Mouse (Mus musculus) kidney, postnatal 36 days (tissue): ENCODE results near the gene Fam181b.

Source experiments
- DNase-seq, 2 experiments: peaks; one replicate each; pipeline ENCODE4 v3.0.0; 2021 to 2022; ENCODE audit warnings: mixed read lengths in 2 of 2

Gene Fam181b

DNA sequence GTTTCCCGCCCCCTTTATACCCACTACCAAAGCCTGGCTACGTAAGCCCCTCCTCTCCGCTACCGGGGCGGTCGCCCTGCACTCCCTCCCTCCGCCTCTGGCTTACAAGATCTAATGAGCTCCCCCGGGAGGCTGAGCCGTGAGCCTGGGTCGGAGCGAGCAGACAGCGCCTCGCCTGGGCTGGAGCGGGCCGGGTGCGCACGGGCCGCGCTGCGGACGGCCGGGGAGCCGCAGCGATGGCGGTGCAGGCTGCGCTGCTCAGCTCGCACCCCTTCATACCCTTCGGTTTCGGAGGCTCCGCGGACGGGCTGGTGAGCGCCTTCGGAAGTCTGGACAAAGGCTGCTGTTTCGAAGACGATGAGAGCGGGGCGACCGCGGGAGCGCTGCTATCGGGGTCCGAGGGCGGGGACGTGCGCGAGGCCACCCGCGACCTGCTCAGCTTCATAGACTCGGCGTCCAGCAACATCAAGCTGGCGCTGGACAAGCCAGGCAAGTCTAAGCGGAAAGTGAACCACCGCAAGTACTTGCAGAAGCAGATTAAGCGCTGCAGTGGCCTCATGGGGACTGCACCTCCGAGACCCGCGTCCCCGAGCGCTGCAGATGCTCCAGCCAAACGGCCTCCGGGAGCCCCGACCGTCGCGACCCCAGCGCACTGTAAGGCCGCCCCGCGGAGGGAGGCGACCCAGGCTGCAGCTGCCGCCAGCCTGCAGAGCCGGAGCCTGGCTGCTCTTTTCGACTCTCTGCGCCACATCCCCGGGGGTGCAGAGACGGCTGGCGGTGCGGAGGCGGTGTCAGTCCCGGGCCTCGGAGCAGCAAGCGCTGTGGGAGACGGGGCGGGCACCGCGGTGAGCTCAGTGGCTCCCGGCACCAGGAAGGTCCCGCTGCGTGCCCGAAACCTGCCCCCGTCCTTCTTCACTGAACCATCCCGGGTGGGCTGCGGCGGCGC lies at the start of gene Fam181b:
Gene Fam181b (plus strand): TSS at position 81 of the 946 bp plus-strand sequence.
- DNase-seq, result peak; percentile 11 to 38

DNA sequence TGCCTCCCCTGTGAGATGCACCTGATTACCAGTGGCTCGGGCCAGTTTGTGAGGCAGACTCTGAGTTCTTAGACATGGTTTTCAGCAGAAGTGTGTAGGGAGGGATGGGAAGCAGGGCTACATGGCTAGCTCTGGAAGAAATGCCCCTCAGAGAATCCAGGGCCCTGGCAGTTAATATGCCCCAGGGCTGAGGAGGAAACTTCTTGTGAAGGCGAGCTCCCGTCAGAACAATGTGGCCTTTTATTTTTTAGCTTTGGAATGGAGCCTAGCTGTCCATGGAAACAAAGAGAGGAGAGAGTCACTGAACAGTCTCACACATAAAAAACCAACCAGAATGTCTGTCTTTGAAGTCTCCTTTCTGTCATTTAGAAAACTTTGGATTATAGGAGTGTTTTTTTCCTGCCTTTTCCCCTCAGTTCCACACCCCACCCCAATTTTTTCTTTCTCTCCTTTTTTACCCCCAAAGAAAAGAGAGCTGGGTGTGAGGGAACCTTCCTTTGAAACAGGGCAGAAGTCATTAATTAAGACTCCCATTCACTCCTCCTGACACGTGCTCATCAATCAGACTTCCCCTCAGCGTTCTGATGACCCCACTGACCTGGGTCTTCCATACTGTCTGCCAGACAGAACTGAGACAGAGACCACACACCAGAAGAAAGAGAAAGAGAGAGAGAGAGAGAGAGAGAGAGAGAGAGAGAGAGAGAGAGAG lies 41.7 kb upstream of the Fam181b start:
- no peak for DNase-seq

DNA sequence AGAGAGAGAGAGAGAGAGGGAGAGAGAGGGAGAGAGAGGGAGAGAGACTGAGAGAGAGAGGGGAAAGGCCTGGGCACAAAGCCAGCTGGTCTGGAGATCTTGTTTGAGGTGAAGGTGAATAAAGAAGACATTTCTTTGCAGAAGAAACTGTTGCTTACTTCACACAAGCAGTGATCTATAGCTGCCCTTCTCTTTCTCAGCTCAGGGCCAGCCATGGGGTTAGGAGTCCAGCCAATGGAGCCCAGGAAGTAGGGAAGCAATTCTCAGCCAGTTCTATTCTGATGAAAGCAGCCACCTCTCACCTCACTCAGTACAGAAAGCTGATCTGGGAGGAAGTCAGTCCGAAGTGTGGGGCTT lies 41.2 kb upstream of the Fam181b start:
- DNase-seq, result no peak

DNA sequence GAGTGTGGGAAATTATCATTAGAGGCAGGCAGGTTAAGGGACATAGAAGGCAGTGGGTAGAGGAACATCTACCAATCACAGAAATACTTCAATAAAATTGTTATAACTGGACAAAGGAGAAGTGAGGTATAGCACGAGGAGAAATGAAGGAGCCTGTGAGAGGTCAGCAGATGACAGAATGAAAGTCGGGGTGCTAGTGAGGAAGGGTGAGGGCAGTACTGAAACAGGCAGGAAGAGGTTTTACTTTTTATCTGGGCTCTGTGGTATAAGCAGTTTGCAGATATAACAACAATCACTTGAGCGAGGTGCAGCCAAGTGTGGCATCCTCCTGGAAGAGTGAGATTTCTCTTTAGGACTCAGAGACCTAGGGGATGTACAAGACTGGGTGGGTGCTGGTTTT lies 40.1 kb upstream of the Fam181b start:
- no peak for DNase-seq

DNA sequence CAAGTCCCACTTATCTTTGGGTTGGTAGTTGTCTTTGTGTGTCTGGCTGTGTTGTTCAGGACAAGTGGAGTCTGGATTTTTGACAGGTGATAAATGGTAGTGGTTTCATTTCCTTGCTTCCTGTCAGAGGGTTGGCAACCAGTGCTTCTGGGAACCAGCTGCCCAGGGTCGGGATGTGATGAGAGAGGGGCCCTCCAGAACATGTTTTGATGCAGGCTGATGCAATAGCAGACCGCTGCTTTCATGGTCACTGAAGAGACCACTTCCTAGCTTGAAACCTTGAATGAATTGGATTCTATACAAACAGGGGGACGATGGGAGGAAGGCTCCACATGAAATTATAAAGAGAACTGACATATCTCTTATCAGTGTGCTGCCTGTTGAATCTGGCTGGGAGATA lies 35.3 kb upstream of the Fam181b start:
- DNase-seq, result no peak

DNA sequence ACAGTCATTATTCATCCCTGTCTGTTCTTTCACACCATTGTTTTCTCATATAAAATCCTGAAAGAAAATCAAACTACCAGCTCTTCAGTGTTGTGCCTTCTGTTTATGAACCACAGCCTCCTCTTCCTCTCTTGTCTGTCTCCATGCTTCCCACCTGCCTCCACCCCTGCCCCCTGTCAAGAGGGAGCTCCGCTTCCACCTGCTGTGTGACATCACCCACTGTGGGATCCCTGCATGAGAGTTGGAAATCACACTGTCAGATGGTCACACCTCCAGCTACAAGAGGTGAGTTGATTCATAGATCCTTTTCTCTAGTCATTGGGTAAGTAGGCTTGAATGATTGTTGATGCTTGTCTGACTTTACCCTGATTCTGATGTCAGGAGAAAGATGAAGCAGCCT lies 34.9 kb upstream of the Fam181b start:
- no peak for DNase-seq

DNA sequence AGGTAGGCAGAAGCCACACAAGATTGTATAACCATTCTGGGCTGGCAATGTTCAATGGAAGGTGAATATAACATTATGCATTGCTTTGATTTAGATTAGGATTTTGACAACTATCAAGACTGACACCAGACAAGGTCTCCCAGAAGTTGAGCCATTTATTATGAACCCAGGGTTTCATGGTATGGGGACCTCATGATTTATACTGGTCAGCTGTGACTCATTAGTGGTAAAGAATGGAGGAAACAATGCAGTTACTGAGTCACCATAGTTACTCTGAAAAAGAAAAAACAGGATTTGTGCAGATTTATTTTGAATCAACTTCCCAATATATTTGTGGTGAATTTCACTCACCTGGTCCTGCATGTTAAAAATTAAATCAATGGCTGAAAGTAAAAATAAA lies 18.8 kb upstream of the Fam181b start:
- DNase-seq, result no peak

DNA sequence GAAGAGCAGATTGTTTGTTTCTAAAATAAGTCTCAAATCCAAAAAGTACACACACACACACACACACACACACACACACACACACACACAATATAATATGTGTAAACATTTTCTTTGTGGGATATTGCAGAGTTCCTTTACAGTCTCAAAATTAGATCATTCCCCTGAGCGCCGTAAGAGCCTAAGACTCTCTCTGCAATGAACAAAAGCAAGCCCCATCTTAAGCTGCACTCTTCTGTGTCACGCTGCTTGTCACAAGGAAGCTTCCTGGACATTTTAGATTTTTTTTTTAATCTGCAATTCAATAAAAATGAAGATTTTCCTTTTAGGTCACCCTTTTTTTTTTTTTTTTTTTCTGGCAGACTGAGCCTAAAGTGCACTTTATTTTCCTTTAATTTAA lies 17.9 kb upstream of the Fam181b start:
- DNase-seq, result no peak

DNA sequence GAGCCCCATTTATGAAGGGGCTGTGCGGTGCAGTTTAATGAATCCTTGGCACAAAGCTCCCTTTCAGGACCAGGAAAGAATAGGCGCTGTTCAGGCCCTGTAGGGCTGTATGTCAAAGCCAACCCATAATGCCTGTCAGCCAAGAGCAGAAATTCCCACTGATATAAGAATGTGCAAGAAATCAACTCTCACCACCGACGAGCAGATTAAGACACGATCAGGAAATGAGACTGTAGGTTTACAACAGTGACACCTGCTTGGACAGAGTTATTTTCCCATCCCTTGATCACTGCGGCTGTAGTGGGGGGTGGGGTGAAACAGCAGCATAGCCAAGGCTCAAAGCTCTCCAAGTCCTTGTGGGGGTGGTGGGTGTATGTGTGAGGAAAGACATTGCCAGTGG lies 17.5 kb upstream of the Fam181b start:
- DNase-seq, result no peak

DNA sequence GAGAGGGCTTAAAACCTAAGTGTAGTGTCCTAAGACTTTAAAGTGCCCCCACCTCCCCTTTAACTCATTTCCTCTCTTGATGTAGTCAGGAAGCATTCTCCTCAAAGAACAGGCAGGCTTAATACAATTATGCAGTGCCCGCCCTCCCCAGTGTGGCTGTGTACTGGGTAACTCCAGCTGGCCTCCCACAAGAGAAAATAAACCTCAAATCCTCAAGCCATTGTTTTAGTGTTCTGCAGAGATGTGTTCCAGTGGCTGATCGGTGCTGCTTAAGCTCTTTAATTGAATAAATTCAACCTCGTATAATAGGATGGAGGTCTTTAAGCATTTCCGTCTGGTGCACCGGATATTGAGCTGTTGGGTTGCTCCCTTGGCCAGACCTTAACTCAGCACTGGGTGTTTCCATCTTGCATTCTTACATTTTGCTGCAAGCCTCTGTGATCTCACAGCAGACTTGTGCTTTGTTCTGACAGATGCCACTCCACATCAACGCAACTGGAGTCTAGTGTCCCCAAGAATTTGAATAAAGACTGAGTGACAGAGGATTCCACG lies 12.1 kb upstream of the Fam181b start:
- DNase-seq, result no peak

DNA sequence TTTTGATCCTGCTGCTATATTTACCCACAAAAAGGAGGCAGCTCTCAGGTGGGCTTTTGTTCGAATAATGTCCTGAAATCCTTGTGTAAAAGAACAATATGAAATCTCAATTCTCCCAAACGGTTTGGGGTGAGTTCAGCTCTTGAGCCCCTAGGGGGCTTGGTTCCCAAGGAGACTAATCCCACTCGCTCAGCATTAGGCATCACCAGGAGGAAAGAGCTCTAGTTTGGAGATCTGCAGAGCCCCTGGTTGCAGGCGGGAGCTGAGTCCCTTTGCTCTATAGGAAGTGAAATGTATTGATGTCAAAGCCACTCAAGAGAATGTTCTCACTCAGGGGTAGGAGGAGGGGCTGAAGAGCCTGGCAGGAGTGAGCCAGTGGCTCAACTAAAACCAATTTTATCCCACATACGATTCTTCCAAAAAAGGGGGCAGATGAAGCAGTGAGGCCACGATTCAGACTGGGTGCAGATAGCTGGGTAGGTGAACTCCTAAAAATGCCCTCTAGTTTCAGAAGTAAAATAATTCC lies 3.2 kb upstream of the Fam181b start:
- DNase-seq, result no peak

DNA sequence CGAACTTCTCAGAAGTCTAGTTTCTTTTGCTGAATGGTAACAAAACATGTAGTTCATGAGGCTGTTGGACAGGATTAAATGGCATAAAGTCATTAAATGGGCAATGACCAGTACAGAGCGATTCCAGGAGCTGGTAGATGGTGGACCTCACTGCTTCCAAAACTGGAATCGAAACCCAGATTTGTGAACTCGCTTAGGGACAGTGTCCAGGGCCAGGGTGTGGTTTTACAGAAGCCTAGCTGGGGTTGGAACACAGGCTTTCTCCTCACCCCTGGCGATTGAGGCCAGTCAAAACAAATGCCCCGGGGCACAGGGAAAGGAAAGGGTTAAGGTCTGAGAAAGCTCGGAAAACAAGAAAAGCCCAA lies 263 bp upstream of the Fam181b start:
- no peak for DNase-seq

DNA sequence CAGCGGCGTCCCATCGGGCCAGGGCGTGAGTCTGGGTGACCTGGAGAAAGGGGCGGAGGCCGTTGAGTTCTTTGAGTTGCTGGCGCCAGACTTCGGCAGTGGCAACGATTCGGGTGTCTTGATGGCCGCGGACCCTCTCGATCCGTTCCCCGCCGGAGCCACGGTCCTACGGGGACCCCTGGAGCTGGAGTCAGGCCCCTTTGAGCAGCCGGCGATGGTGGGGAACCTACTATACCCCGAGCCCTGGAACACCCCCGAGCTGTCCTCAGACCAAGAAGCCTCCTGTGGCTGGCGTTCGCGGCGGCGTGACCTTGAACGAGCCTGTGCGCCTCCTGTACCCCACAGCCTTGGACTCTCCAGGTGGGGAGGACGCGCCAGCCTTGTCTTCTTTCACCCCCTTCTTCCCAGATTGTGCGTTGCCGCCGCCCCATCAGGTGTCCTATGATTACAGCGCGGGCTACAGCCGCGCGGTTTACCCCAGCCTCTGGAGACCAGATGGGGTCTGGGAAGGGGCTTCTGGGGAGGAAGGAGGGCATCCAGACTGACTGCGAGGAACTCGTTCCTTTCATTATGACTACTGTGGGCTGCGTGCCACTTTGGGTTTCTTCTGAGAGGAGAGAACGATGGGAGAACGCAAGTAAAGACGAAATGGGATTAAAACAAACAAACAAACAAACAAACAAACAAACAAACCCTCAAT lies 1.2 kb downstream of the Fam181b start:
- no peak for DNase-seq

DNA sequence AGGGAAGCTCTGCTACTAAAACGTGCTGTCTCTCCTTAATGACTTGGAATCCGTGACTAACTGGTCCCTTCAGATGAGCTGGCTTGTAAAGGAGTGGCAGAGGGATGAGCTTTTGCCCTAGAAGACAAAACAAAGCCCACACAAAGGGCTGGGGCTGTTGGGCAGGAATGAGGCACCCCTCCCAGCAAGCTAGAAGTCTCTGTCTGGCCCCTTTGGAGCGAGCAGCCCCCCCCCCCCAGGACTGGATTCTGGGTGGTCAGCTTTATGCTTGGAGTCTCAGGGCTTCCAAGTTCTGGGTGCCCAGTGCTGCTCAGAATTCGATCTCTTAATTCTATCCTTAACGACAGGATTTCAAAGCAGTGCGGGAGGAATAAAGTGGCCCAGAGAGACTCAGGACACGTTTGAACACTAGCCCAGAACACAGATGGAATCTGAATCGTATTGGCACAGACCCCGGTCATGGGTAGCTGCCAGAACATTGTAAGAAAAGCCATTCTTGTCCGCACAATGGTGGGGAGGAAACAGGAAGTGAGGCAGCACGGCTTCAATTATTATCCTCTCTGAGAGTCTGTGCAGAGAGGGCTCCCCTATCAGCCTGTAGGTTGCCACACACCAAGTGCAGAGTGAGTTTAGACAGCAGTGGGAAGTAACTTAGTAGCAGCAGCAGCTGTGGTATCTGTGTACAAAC lies 13.8 kb downstream of the Fam181b start:
- peak; percentile 46 to 66 for DNase-seq

DNA sequence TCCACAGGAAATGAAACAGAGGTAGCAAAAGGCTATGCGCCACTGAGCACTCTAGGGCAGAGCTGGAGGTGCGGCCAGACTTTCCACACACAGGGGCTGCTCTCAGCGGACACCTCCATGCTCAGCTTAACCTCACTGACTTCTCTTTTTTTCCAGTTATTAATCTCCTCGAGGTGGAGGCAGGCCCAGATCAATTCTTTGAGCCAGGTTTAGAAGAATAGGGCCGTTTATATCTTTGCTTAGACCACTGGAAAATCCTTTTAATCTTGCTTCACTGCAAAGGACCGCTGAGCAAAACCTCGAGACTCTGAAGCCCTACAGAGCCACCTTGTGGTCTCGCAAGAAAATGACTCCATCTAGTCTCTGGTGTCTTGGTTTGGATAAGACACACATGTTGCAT lies 15.8 kb downstream of the Fam181b start:
- DNase-seq, result peak in 1 of 2 experiments; percentile 55

DNA sequence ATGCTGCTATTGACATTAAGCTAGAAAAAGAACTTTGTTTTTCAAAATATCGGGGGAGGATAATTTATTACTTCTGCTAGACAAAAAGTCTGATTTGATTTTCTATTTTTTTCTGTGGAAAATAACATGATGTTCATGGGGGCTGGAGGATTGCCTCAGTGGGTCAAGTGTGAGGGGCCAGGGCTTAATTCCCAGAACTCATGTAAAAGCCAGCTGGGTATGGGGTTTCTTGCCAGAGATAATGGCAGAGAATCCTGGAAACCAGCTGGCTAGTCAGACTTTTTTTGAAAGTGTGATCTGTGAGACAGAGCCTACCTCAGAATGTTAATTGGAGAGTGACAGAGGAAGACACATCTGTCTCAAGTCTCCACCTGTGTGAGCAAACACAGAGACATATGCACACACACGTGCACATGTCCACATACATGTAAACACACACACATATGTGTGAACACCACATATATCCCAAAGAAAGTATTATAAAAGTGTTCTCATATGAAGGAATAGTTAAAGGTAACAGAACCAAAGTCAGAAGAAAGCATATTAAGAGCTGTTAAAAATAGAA lies 25.2 kb downstream of the Fam181b start:
- no peak for DNase-seq

DNA sequence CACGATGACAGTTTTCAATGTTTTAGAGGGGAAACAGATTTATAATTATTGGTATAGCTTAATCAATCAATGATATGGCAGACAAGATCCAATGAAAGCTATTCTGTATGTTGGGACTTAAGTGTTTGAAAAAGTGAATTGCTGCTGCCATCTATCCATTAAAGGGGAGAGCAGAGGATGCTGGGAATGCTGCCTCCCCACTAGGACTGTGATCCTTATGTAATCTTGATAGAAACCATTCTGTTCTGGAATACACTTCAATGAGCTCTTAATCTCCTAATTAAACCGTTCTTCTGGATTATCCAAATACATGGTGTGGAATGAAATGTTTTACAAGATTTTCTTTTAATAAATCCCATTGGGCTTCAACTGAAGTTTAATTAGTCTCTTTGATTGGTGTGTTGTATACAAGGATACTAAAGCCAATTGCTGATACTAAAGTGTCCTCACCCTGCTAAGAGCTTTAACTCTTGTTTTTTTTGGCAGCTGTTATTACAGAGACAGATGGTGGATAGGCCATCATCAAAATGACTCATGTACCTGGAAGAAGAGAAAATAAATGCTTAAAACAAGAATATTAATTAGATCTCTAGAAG lies 30.8 kb downstream of the Fam181b start:
- DNase-seq, result no peak

DNA sequence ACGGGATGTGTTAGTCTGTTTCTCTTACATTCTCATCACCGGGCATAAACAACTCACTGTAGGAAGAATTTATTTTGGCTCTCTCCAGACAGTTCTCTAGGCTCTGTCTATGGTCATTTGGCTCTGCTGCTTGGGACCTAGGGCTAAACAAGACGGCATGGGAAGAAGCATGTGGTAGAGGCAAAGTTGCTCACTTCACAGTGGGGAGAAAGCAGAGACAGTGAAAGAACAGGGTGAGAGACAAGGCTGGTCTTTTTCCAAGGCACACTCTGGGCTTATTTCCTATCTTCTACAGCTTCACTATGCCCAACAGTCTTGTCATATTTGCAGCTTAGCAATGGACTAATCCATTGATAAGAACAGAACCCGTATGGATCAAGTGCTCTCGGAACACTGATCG lies 31.4 kb downstream of the Fam181b start:
- DNase-seq, result no peak

DNA sequence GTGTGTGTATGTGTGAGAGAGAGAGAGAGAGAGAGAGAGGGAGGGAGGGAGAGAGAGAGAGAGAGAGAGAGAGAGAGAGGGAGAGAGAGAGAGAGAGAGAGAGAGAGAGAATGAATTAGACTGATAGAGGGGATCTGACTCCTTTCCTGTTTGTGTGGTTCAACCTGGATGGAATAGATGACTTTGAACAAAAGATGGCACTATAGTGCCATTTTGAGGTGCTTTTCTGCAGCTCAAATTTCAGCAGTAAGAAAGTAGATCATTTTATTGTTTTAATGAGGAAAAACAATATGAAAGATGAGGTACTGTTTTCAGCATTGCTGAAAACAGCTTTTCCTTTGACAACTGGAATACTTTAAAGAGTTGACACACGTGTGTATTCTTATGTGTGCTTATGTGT lies 37.9 kb downstream of the Fam181b start:
- no peak for DNase-seq

DNA sequence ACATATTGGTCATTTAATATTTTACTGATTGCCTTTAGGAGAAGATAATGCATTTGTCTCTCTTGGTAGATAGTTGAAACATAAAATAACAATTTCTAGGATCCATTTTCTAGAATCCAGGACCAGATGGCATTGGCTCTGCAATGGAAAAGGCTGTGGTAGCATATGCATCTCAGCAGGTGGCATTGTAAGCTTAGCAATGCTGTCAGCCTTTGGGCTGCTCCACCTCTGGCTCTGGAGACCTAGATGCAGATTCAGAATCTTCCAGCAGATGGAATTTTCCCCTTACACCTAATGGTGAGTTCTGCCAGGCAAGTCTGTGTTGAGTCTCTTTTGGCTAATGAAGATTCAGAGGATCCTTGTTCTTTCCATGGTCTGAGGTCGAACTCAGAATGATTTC lies 44.3 kb downstream of the Fam181b start:
- no peak for DNase-seq
